Comparison of ENCODE assay signal across 8 mouse cellular contexts in the genomic region with DNA sequence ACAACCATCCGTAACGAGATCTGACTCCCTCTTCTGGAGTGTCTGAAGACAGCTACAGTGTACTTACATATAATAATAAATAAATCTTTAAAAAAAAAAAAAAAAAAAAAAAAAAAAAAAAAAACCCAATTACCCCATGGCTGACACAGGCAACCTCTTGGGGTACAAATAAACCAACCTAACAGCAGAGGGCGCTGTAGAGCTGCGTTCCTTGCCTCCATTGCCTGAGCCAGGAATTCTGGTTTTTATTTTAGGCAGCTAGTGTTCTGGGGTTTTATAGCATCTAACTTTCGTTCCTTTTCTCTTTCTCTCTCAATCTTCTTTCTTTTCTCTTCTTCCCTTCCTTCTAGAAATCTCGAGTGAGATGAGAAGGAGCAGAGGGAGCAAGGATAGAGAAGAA. TPM values are rescaled to one million over a fixed set of nuclear protein-coding genes. Genes with fewer than 3 reads are reported as not detected.
DNase-seq lines count a peak whose midpoint lies in the region; ATAC-seq and TF ChIP-seq lines count a peak whose summit lies in the region.
"Not testable (repeated sequence)": the region's sequence is repeated elsewhere in the genome, so short reads cannot be mapped to it uniquely, and the experiment has no call there.

No protein-coding gene starts in this region.

- not testable (repeated sequence) for H3K9me3 ChIP-seq in hindbrain, postnatal 0 days (ENCODE audit: low read length)

- DNase-seq in NIH3T3 (ENCODE audit: low read depth): peak; percentile 95
- DNase-seq in cerebellum, adult 8-10 months: peak; percentile 81
- DNase-seq in forelimb bud, embryonic 11.5 days (ENCODE audit: low read depth, low spot score): peak; percentile 83
- DNase-seq in hindbrain, postnatal 0 days (ENCODE audit: low spot score): peak; percentile 76
- DNase-seq in layer of hippocampus, postnatal 25 days (ENCODE audit: extremely low spot score in 1 of 2, low spot score in 1 of 2): peak; percentile 51 to 88
- DNase-seq in lung, postnatal 4 days: peak; percentile 59 to 82
- DNase-seq in skeletal muscle tissue, adult 2 months (ENCODE audit: low read depth, low spot score): peak; percentile 78
- peak; percentile 55 to 72 for DNase-seq in urinary bladder, postnatal 36 days (ENCODE audit: low spot score in 2 of 2)

- not testable (repeated sequence) for ATAC-seq in hindbrain, postnatal 0 days

- not testable (repeated sequence) for H3K36me3 ChIP-seq in hindbrain, postnatal 0 days (ENCODE audit: insufficient read depth, low read length)

- peak; percentile 63 for TF ChIP-seq CTCF in hindbrain, postnatal 0 days (IDR thresholded peaks at IDR 0.05; ENCODE audit: low read depth)

- 15% methylated on average over 4 of the region's 6 CpGs for WGBS in hindbrain, postnatal 0 days

- H3K4me2 ChIP-seq in hindbrain, postnatal 0 days (ENCODE audit: low read depth, low read length): not testable (repeated sequence)

- H3K4me3 ChIP-seq in hindbrain, postnatal 0 days (ENCODE audit: low read length): not testable (repeated sequence)

- H3K27me3 ChIP-seq in hindbrain, postnatal 0 days (ENCODE audit: insufficient read depth, low read length): not testable (repeated sequence)

- H3K4me1 ChIP-seq in hindbrain, postnatal 0 days (ENCODE audit: insufficient read depth, low read length): not testable (repeated sequence)

- H3K27ac ChIP-seq in hindbrain, postnatal 0 days: not testable (repeated sequence)

- not testable (repeated sequence) for H3K9ac ChIP-seq in hindbrain, postnatal 0 days (replicated peaks; ENCODE audit: low read length)

RNA-seq across cellular contexts. Expression of gene Socs7, which starts 4.7 kb away (rescaled TPM):
- total RNA-seq in hindbrain, postnatal 0 days (2014; rRNA removed): 49.5 and 59.0 TPM in 2 replicates
- polyA plus RNA-seq in hindbrain, postnatal 0 days (2015; fragmentation: Nextera tagmentation; extraction: Ambion mirVana): 5.5 and 5.9 TPM in 2 replicates
- total RNA-seq in layer of hippocampus, postnatal 25 days (2021): 10 to 100 TPM; 79.6 to 80.0 TPM

RNA-seq across cellular contexts. Expression of gene Gpr179, which starts 5.8 kb away (rescaled TPM):
- 1.8 and 1.9 TPM in 2 replicates for total RNA-seq in hindbrain, postnatal 0 days (2014; rRNA removed)
- polyA plus RNA-seq in hindbrain, postnatal 0 days (2015; fragmentation: Nextera tagmentation; extraction: Ambion mirVana): 0.61 and 1.0 TPM in 2 replicates
- total RNA-seq in layer of hippocampus, postnatal 25 days (2021): under 1 TPM; 0.15 to 0.16 TPM

RNA-seq across cellular contexts. Expression of gene Mrpl45, which starts 42.1 kb away (rescaled TPM):
- total RNA-seq in hindbrain, postnatal 0 days (2014; rRNA removed): 21.2 and 22.5 TPM in 2 replicates
- polyA plus RNA-seq in hindbrain, postnatal 0 days (2015; fragmentation: Nextera tagmentation; extraction: Ambion mirVana): 35.1 and 39.5 TPM in 2 replicates
- total RNA-seq in layer of hippocampus, postnatal 25 days (2021): 10 to 100 TPM; 24.1 to 31.3 TPM

RNA-seq across cellular contexts. Expression of gene Arhgap23, which starts 57.7 kb away (rescaled TPM):
- total RNA-seq in hindbrain, postnatal 0 days (2014; rRNA removed): 75.2 and 86.8 TPM in 2 replicates
- polyA plus RNA-seq in hindbrain, postnatal 0 days (2015; fragmentation: Nextera tagmentation; extraction: Ambion mirVana): 7.3 and 7.7 TPM in 2 replicates
- 10 to 100 TPM; 71.4 to 73.5 TPM for total RNA-seq in layer of hippocampus, postnatal 25 days (2021)
